Mouse (Mus musculus): Measurements from ENCODE around the gene Klhl21. TPM values are rescaled to one million over a fixed set of nuclear protein-coding genes. Genes with fewer than 3 reads are reported as not detected.

Gene Klhl21
- polyA plus RNA-seq, 2 experiments, result 11.0 to 18.8 TPM

DNA sequence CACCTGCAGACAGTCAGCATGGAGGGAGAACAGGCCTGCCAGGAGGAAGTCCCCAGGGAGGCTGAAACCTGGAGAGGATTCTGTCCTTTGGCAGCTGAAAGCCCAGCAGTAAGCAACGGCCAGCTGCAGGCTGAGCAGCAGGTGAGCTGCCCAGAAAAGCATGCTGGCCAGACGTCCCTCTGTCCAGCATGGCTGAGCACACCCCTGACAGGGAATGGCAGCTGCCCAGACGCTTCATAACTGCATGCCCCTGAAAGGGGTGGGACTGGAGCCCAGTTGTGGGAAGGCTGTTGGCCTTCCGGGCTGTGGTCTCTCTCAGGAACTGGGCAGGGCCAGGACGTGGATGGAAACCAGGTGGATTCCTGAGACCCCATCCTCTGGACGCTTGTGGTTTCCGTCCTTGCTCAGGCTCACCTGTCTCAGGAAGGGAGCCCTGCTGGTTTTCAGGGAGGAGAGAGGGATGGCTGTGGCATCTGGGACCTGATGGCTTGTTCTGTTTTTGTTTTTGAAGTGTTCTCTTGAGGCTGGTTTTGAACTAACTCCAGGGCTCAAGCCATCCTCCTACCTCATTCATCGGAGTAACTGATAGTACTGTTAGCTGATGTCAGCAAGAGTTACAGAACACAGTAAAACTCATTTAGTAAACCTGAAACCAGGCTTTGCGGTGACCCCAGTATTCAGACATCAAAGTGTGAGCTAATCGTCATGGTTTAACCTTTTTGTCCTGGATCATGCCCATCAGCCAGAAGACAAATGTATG, 29.8 kb downstream of the Klhl21 start, which contains the start of gene Tas1r1:
Tas1r1 (minus strand) TSS at position 344 of the 760 bp plus-strand sequence.
- Histone ChIP-seq H3K36me3 (ENCODE audit: control insufficient read depth, insufficient read depth, low read length) (peaks cover 26% of the 10 kb centered on the region), H3K27ac (replicated peaks; ENCODE audit: low read depth, low read length) (no peak within 1 kb of the TSS), H3K27me3 (ENCODE audit: control insufficient read depth, insufficient read depth, low read length) (no peaks in the 10 kb centered on the region), H3K4me2 (replicated peaks; ENCODE audit: low read depth, low read length, severe bottlenecking) (peak within 1 kb of the TSS; percentile 81), H3K4me3 (replicated peaks; ENCODE audit: low read length) (peak within 1 kb of the TSS; percentile 98), H3K4me1 (ENCODE audit: control insufficient read depth, insufficient read depth, low read length) (peaks cover 9% of the 10 kb centered on the region), H3K9ac (ENCODE audit: low read depth, low read length, severe bottlenecking) (peak within 1 kb of the TSS; percentile 85), H3K9me3 (ENCODE audit: control insufficient read depth, low read length) (no peaks in the 10 kb centered on the region)
- DNase-seq (ENCODE audit: low spot score), result peak; percentile 16
- 45% methylated on average over 10 of the region's 10 CpGs for WGBS
- TF ChIP-seq POLR2A (IDR thresholded peaks at IDR 0.05; ENCODE audit: borderline replicate concordance, extremely low read depth, insufficient read depth, insufficient read length), result no peak
- peak; percentile 41; the same call in 1 of the 2 replicates for ATAC-seq (ENCODE audit: low FRiP score, low read depth)

DNA sequence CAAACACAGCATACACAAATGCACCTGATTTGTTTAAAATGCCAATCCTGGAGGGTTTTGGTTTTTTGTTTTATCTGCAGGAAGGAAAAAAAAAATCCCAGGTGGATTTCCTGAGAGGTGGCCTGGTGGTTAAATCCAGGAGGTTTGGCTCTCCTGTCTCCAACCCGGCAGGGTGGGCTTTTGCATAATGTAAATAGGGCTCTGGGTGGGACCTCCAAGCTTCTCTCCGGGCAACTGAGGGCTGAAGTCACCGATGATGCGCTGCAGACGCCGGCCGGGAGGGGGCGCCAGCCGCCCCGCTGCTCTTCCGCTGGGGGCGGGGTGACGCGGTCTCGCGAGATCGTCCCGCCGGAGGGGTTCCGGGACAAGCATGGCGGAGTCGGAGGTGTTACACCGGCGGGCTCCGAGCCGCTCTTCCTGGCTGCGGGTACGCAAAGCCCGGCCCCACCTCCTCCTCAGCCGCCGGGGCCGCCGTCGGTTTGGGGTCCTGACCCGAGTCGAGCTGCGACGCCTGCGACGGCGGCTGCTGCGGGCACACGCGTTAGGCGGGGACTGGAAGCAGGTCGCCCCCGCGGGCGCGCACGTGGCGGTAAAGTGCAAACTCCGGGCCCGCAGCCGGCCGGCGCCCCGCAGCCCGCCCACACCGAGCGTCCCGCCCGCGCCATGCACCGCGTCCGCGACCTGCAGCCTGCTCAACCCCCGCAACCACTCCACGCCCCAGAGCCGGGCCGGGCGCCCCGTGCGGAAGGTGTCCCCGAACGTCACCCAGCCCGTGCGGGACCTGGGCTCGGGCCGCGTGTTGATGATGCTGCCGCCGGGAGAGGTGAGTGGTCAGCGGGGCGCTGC, 30.6 kb downstream of the Klhl21 start, which contains the start of gene Nol9:
Nol9 (plus strand) TSS at position 337 of the 846 bp plus-strand sequence.
- Histone ChIP-seq H3K9me3 (ENCODE audit: control insufficient read depth, low read length) (no peaks in the 10 kb centered on the region), H3K36me3 (ENCODE audit: control insufficient read depth, insufficient read depth, low read length) (peaks cover 34% of the 10 kb centered on the region), H3K27me3 (ENCODE audit: control insufficient read depth, insufficient read depth, low read length) (no peaks in the 10 kb centered on the region), H3K4me3 (replicated peaks; ENCODE audit: low read length) (peak within 1 kb of the TSS; percentile 98), H3K9ac (ENCODE audit: low read depth, low read length, severe bottlenecking) (peak within 1 kb of the TSS; percentile 85), H3K4me2 (replicated peaks; ENCODE audit: low read depth, low read length, severe bottlenecking) (peak within 1 kb of the TSS; percentile 81), H3K4me1 (ENCODE audit: control insufficient read depth, insufficient read depth, low read length) (peaks cover 9% of the 10 kb centered on the region), H3K27ac (replicated peaks; ENCODE audit: low read depth, low read length) (0 out of 2 replicates have a peak within 1 kb of the TSS, but pooled peaks have one; percentile 19)
- ATAC-seq (ENCODE audit: low FRiP score, low read depth), result peak; percentile 92
- peak; percentile 73; the same call in 1 of the 2 replicates for TF ChIP-seq POLR2A (IDR thresholded peaks at IDR 0.05; ENCODE audit: borderline replicate concordance, extremely low read depth, insufficient read depth, insufficient read length)
- WGBS, result under 1% methylated on average over 41 of the region's 86 CpGs
- DNase-seq (ENCODE audit: low spot score), result peak; percentile 85

DNA sequence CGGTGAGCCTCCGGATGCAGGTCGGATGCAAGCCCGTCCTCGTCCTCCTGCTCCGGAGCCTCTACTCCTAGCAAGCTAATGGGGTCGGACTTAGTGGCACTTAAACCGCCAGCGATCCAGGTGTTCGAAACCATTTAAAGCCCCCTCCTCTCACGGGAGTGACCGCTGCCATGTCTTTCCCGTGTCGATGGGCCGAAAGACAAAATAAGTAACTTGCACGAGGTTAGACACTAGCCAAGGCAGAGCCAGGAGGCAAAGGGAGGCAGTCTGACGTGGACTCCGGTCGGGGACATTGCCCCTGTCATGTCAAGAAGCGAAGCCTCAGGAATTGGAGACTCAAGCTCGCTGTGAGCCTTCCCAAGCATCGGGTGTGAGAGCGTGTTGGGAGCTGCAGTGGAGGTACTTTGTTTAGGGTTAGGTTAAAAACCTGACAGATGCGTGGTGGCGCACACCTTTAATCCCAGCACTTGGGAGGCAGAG, 31.3 kb downstream of the Klhl21 start:
- TF ChIP-seq POLR2A (IDR thresholded peaks at IDR 0.05; ENCODE audit: borderline replicate concordance, extremely low read depth, insufficient read depth, insufficient read length), result no peak
- peak overlapping the region; percentile 85 for H3K9ac ChIP-seq (ENCODE audit: low read depth, low read length, severe bottlenecking)
- ATAC-seq (ENCODE audit: low FRiP score, low read depth) (no peak), DNase-seq (ENCODE audit: low spot score) (no peak)
- H3K4me3 ChIP-seq (replicated peaks; ENCODE audit: low read length), result peak overlapping the region; percentile 98
- H3K4me2 ChIP-seq (replicated peaks; ENCODE audit: low read depth, low read length, severe bottlenecking), result peak overlapping the region; percentile 81
- H3K4me1 ChIP-seq (ENCODE audit: control insufficient read depth, insufficient read depth, low read length), result peaks cover 9% of the 10 kb centered on the region
- H3K9me3 ChIP-seq (ENCODE audit: control insufficient read depth, low read length), result no peaks in the 10 kb centered on the region
- H3K27me3 ChIP-seq (ENCODE audit: control insufficient read depth, insufficient read depth, low read length), result no peaks in the 10 kb centered on the region
- H3K27ac ChIP-seq (replicated peaks; ENCODE audit: low read depth, low read length), result 0 out of 2 replicates have a peak overlapping the region, but pooled peaks have one; percentile 19
- H3K36me3 ChIP-seq (ENCODE audit: control insufficient read depth, insufficient read depth, low read length), result peaks cover 40% of the 10 kb centered on the region
- 3% methylated on average over 25 of the region's 25 CpGs for WGBS

DNA sequence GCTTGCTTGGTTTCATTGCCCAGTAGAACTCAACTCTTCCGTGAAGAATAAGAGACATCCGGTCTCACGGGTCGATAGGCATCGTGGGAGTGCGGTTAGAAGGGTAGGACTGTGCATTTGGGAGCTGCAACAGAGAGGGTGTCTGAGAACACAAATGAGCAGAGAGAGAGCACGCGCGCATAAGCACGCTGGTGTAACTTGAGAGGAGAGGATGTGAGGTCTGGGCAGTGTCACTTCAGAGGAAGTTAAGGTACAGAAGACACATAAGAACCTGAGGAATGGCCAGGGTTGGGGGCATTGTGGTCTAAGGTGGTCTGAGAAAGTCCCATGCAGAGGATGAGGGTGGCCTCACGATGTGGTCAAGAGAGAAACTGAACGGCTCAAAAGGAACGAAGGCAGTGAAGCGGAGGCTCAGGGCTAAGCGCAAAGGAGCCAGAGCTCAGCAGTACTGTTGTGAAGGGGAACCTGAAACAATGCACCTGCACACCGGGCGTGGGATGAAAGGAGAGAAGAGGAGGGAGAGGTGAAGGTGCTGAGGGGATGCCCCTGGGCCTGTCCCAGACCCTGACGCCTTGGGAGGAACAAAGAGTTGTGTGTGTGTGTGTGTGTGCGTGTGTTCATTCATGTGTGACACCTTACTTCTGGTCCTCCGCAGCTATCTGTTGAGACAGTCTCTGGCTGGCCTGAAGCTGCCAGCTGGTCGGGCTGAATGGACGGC, 33.5 kb downstream of the Klhl21 start:
- 95% methylated on average over 22 of the region's 22 CpGs for WGBS
- Histone ChIP-seq H3K9ac (ENCODE audit: low read depth, low read length, severe bottlenecking) (no peak overlapping the region), H3K27me3 (ENCODE audit: control insufficient read depth, insufficient read depth, low read length) (no peaks in the 10 kb centered on the region), H3K4me2 (replicated peaks; ENCODE audit: low read depth, low read length, severe bottlenecking) (no peak overlapping the region), H3K4me3 (replicated peaks; ENCODE audit: low read length) (no peak overlapping the region), H3K4me1 (ENCODE audit: control insufficient read depth, insufficient read depth, low read length) (peaks cover 9% of the 10 kb centered on the region), H3K9me3 (ENCODE audit: control insufficient read depth, low read length) (no peaks in the 10 kb centered on the region), H3K36me3 (ENCODE audit: control insufficient read depth, insufficient read depth, low read length) (peaks cover 60% of the 10 kb centered on the region), H3K27ac (replicated peaks; ENCODE audit: low read depth, low read length) (no peak overlapping the region)
- no peak for DNase-seq (ENCODE audit: low spot score)
- TF ChIP-seq POLR2A (IDR thresholded peaks at IDR 0.05; ENCODE audit: borderline replicate concordance, extremely low read depth, insufficient read depth, insufficient read length), result no peak
- ATAC-seq (ENCODE audit: low FRiP score, low read depth), result no peak

All from limb, embryonic 14.5 days (tissue).